Mouse (Mus musculus) kidney, adult 2 months (tissue): ENCODE measurements around the gene Kcng4.

Source experiments
- CTCF ChIP-seq: fragments of 200-500 bp; conservative IDR thresholded peaks from 2 replicates; pipeline ENCODE4 v1.5.1; 2011; ENCODE audit warnings: low read depth, mild to moderate bottlenecking, control low read depth, low read length, moderate library complexity, mixed read lengths; ENCODE audit not compliant: insufficient read depth, insufficient read length
- POLR2A ChIP-seq: fragments of 200-500 bp; IDR thresholded peaks from one replicate; pipeline ENCODE4 v1.6.1; 2011; ENCODE audit warnings: low read depth, low read length, control low read depth

DNA sequence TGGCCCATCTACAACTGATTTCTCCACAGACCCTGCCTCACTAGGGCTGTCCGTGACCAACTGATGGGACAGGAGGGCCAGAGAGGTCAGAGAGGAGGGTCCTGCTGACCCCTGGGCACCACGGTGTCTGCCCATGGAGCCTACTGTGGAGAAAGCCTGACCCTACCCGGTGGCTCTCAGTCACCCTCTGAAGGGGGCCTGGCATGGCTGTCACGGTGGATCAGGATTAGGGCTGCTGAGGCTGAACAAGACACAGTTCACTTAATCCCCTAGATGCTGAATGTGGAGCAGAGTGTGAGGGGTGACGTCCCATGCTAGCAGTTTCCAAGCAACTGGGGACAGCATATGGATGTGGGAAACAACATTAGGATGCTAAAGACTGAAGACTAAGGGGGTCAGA is 40.0 kb upstream of the Kcng4 start:
- TF ChIP-seq CTCF, result no peak
- TF ChIP-seq POLR2A, result no peak
